In genomic region chr12:109442115-109442514, GRCm38 (mm10) we compare ENCODE assay signal across 23 mouse cellular contexts. TPM values are rescaled to one million over a fixed set of nuclear protein-coding genes. Genes with fewer than 3 reads are reported as not detected.
DNase-seq lines count a peak whose midpoint lies in the region; ATAC-seq and TF ChIP-seq lines count a peak whose summit lies in the region.
"Had no signal": no experiment of that assay in that cellular context is flagged by ENCODE, and none has a peak within 500 bp of the region (broad histone marks: within the 10 kb centered on the region; RNA-seq: fewer than 3 reads in every experiment).

No protein-coding gene starts in this region.

- peak; percentile 49 to 71 for DNase-seq in cerebellum, postnatal 10 days
- no peak for DNase-seq in hindbrain, postnatal 0 days (ENCODE audit: low spot score)
- no peak for DNase-seq in neural tube, embryonic 10.5 days (ENCODE audit: extremely low spot score, low spot score)
- DNase-seq in layer of hippocampus, adult 8-10 months (ENCODE audit: low spot score in 2 of 2), result no peak
- DNase-seq: cerebellum, adult 11 months; cerebellum, adult 9-10 months; gastrocnemius, adult 2 months; kidney, adult 2 months had no signal

- no peak overlapping the region for H3K4me2 ChIP-seq in hindbrain, embryonic 13.5 days
- no peak overlapping the region for H3K4me2 ChIP-seq in hindbrain, postnatal 0 days (ENCODE audit: low read depth, low read length)
- H3K4me2 ChIP-seq in neural tube, embryonic 13.5 days, result no peak overlapping the region
- H3K4me2 ChIP-seq: embryonic facial prominence, embryonic 15.5 days; heart, embryonic 12.5 days; intestine, embryonic 15.5 days; limb, embryonic 12.5 days; liver, embryonic 11.5 days had no signal

- no peak for ATAC-seq in cerebellum, adult (ENCODE audit: insufficient number of reproducible peaks, low FRiP score, low TSS enrichment)
- ATAC-seq in hindbrain, embryonic 13.5 days (ENCODE audit: low FRiP score), result no peak
- no peak for ATAC-seq in hindbrain, postnatal 0 days
- ATAC-seq in neural tube, embryonic 13.5 days (ENCODE audit: low read depth), result no peak
- ATAC-seq: activated CD4-positive, CD25-positive, alpha-beta regulatory T cell, adult 4 months; forebrain, embryonic 16.5 days; hindbrain, embryonic 16.5 days; midbrain, embryonic 16.5 days had no signal

- peaks cover 84% of the 10 kb centered on the region for H3K4me1 ChIP-seq in hindbrain, embryonic 13.5 days (replicated peaks)
- H3K4me1 ChIP-seq in hindbrain, postnatal 0 days (ENCODE audit: insufficient read depth, low read length), result peaks cover 22% of the 10 kb centered on the region
- H3K4me1 ChIP-seq in neural tube, embryonic 13.5 days (replicated peaks), result peaks cover 75% of the 10 kb centered on the region

- H3K27me3 ChIP-seq in hindbrain, embryonic 13.5 days, result peaks cover 91% of the 10 kb centered on the region
- 0 out of 2 replicates have a peak, but pooled peaks cover 3% of the 10 kb centered on the region for H3K27me3 ChIP-seq in hindbrain, postnatal 0 days (ENCODE audit: insufficient read depth, low read length)
- peaks cover 59% of the 10 kb centered on the region for H3K27me3 ChIP-seq in neural tube, embryonic 13.5 days
- H3K27me3 ChIP-seq: CH12.LX; intestine, embryonic 15.5 days had no signal

- no peak overlapping the region for H3K9ac ChIP-seq in hindbrain, embryonic 13.5 days
- no peak overlapping the region for H3K9ac ChIP-seq in hindbrain, postnatal 0 days (replicated peaks; ENCODE audit: low read length)
- H3K9ac ChIP-seq in neural tube, embryonic 13.5 days, result no peak overlapping the region
- H3K9ac ChIP-seq: embryonic facial prominence, embryonic 15.5 days; limb, embryonic 12.5 days had no signal

- H3K9me3 ChIP-seq in hindbrain, embryonic 13.5 days, result no peaks in the 10 kb centered on the region
- no peaks in the 10 kb centered on the region for H3K9me3 ChIP-seq in hindbrain, postnatal 0 days (ENCODE audit: low read length)
- no peaks in the 10 kb centered on the region for H3K9me3 ChIP-seq in neural tube, embryonic 13.5 days
- H3K9me3 ChIP-seq: embryonic facial prominence, embryonic 15.5 days; heart, embryonic 12.5 days; intestine, embryonic 15.5 days; limb, embryonic 12.5 days had no signal

- H3K36me3 ChIP-seq in hindbrain, embryonic 13.5 days, result no peaks in the 10 kb centered on the region
- no peaks in the 10 kb centered on the region for H3K36me3 ChIP-seq in hindbrain, postnatal 0 days (ENCODE audit: insufficient read depth, low read length)
- H3K36me3 ChIP-seq in neural tube, embryonic 13.5 days, result no peaks in the 10 kb centered on the region
- H3K36me3 ChIP-seq: embryonic facial prominence, embryonic 15.5 days; heart, embryonic 12.5 days; intestine, embryonic 15.5 days; limb, embryonic 12.5 days had no signal

- 0 out of 2 replicates have a peak overlapping the region, but pooled peaks have one; percentile 18 for H3K27ac ChIP-seq in hindbrain, embryonic 13.5 days
- H3K27ac ChIP-seq in hindbrain, postnatal 0 days, result no peak overlapping the region
- peak overlapping the region; percentile 28; the same call in 1 of the 2 replicates for H3K27ac ChIP-seq in neural tube, embryonic 13.5 days (replicated peaks)
- H3K27ac ChIP-seq: gastrocnemius, adult 2 months; heart, adult 2 months; limb, embryonic 12.5 days had no signal

- TF ChIP-seq CTCF in hindbrain, postnatal 0 days (IDR thresholded peaks at IDR 0.05; ENCODE audit: low read depth), result no peak

- no peak overlapping the region for H3K4me3 ChIP-seq in hindbrain, embryonic 13.5 days
- no peak overlapping the region for H3K4me3 ChIP-seq in hindbrain, postnatal 0 days (ENCODE audit: low read length)
- no peak overlapping the region for H3K4me3 ChIP-seq in neural tube, embryonic 13.5 days
- H3K4me3 ChIP-seq: embryonic facial prominence, embryonic 15.5 days; gastrocnemius, adult 2 months; heart, adult 2 months; heart, embryonic 12.5 days; intestine, embryonic 15.5 days; limb, embryonic 12.5 days had no signal

- WGBS in hindbrain, embryonic 13.5 days, result 41% methylated on average over 13 of the region's 13 CpGs
- 37% methylated on average over 13 of the region's 13 CpGs for WGBS in hindbrain, postnatal 0 days
- 36% methylated on average over 13 of the region's 13 CpGs for WGBS in neural tube, embryonic 13.5 days

RNA-seq across cellular contexts. Expression of gene Dlk1, which starts 10.5 kb away (rescaled TPM):
- 88.0 and 102 TPM in 2 replicates for polyA plus RNA-seq in hindbrain, embryonic 13.5 days (2015; fragmentation: Nextera tagmentation; extraction: Ambion mirVana)
- total RNA-seq in hindbrain, postnatal 0 days (2014; rRNA removed), result 28.8 and 47.7 TPM in 2 replicates
- 33.0 and 34.6 TPM in 2 replicates for polyA plus RNA-seq in hindbrain, postnatal 0 days (2015; fragmentation: Nextera tagmentation; extraction: Ambion mirVana)
- polyA plus RNA-seq in neural tube, embryonic 13.5 days (2015; fragmentation: Nextera tagmentation; extraction: Ambion mirVana), result 77.7 and 96.5 TPM in 2 replicates
- 10 to 100 TPM in 1 of 4 experiments, 1 to 10 TPM in 3; 6.6 to 10.6 (median 7.2) TPM for total RNA-seq in layer of hippocampus, adult 8-10 months (2022)
- total RNA-seq: CH12.LX had no signal
- polyA plus RNA-seq: activated CD4-positive, CD25-positive, alpha-beta regulatory T cell, adult 4 months; C2C12 had no signal

Comparison
In these comparisons a context has a peak if more than half of its experiments do, and no peak if none do; other contexts are left out.
1. DNase-seq: peak in cerebellum, postnatal 10 days (2 of 2); none in hindbrain, postnatal 0 days (single experiment), neural tube, embryonic 10.5 days (single experiment) and layer of hippocampus, adult 8-10 months (0 of 2).